Mouse (Mus musculus) erythroblast, embryonic 14.5 days (primary cell): Measurements from ENCODE around the gene Fam83e.

Source experiments
- GATA1 ChIP-seq: IDR thresholded peaks from 2 replicates; pipeline ENCODE4 v1.6.1; 2012; ENCODE audit warnings: low read length, inconsistent platforms, mixed read lengths
- TAL1 ChIP-seq: IDR thresholded peaks from 3 replicates; pipeline ENCODE4 v1.6.1; 2012; ENCODE audit warnings: low read length, inconsistent platforms, mixed read lengths

- TF ChIP-seq TAL1 (no peak), GATA1 (no peak)
These were observed 5.4 kb downstream of the Fam83e start for GRCm38 (mm10) chr7:45726419-45726818.
